Mouse (Mus musculus) forebrain, embryonic 13.5 days (tissue): ENCODE data around the gene Dcst1. TPM values are rescaled to one million over a fixed set of nuclear protein-coding genes. Genes with fewer than 3 reads are reported as not detected.

Experiments used
- ATAC-seq: fragments of 200-750 bp; cut with Nextera tagmentation; 2 replicates; pipeline ENCODE4 v1.8.0; 2017
- H3K27ac ChIP-seq: fragments of 300-500 bp; sonication (generic); 2 replicates; pipeline ENCODE4 v1.5.1; 2015; ENCODE audit warnings: inconsistent platforms, mild to moderate bottlenecking, moderate library complexity
- H3K27me3 ChIP-seq: fragments of 300-500 bp; sonication (generic); 2 replicates; pipeline ENCODE4 v1.6.1; 2015; ENCODE audit warnings: mild to moderate bottlenecking, inconsistent platforms
- H3K36me3 ChIP-seq: fragments of 300-500 bp; sonication (generic); 2 replicates; pipeline ENCODE4 v1.6.1; 2015; ENCODE audit warnings: mild to moderate bottlenecking, inconsistent platforms; ENCODE audit not compliant: poor library complexity, severe bottlenecking
- H3K4me1 ChIP-seq: fragments of 300-500 bp; sonication (generic); 2 replicates; pipeline ENCODE4 v1.6.1; 2015; ENCODE audit warnings: inconsistent platforms
- H3K4me2 ChIP-seq: fragments of 300-500 bp; sonication (generic); 2 replicates; pipeline ENCODE4 v1.6.1; 2015; ENCODE audit warnings: inconsistent platforms, mild to moderate bottlenecking, moderate library complexity
- H3K4me3 ChIP-seq: fragments of 300-500 bp; sonication (generic); 2 replicates; pipeline ENCODE4 v1.5.1; 2015; ENCODE audit warnings: mild to moderate bottlenecking, inconsistent platforms
- H3K9ac ChIP-seq: fragments of 300-500 bp; sonication (generic); 2 replicates; pipeline ENCODE4 v1.6.1; 2015; ENCODE audit warnings: mild to moderate bottlenecking, inconsistent platforms
- H3K9me3 ChIP-seq: fragments of 300-500 bp; sonication (generic); replicated peaks from 2 replicates; pipeline ENCODE4 v1.6.1; 2016; ENCODE audit warnings: inconsistent platforms
- WGBS: fragments of 180-500 bp; shearing (Covaris S2); methylation state at CpG from one replicate; pipeline ENCODE4 v1.1.7; 2015; 5-methylcytosine and 5-hydroxymethylcytosine counted together
- polyA plus RNA-seq: library from polyadenylated mRNA; unstranded; fragments of >200 nt; fragmentation: Nextera tagmentation; extraction: Ambion mirVana; gene quantifications from 2 replicates; pipeline ENCODE4 v1.2.1, GENCODE M21; 2015

Dcst1 gene
- polyA plus RNA-seq, 1 experiment from 2014 or later: 0.57 TPM

- Histone ChIP-seq H3K27me3 (no peaks in the 10 kb centered on the region), H3K9me3 (no peaks in the 10 kb centered on the region), H3K4me3 (peak overlapping the region; percentile 59), H3K4me1 (peaks cover 10% of the 10 kb centered on the region), H3K4me2 (peak overlapping the region; percentile 85), H3K36me3 (no peaks in the 10 kb centered on the region), H3K9ac (peak overlapping the region; percentile 78), H3K27ac (no peak overlapping the region)
- WGBS: under 1% methylated on average over 27 of the region's 29 CpGs
- ATAC-seq: peak; percentile 90
Measured at GRCm38 (mm10) chr3:89378394-89379067, 13.5 kb upstream of the Dcst1 start.

GRCm38 (mm10) chr3:89377831-89378230, 12.8 kb upstream of the Dcst1 start:
- no peaks in the 10 kb centered on the region for H3K9me3 ChIP-seq
- H3K27ac ChIP-seq: no peak overlapping the region
- peaks cover 10% of the 10 kb centered on the region for H3K4me1 ChIP-seq
- H3K27me3 ChIP-seq: no peaks in the 10 kb centered on the region
- ATAC-seq: no peak
- peak overlapping the region; percentile 85 for H3K4me2 ChIP-seq
- H3K4me3 ChIP-seq: no peak overlapping the region
- no peak overlapping the region for H3K9ac ChIP-seq
- H3K36me3 ChIP-seq: no peaks in the 10 kb centered on the region
- 78% methylated on average over 4 of the region's 4 CpGs for WGBS

GRCm38 (mm10) chr3:89373581-89374231, 8.7 kb upstream of the Dcst1 start:
- H3K4me2 ChIP-seq: no peak overlapping the region
- H3K27ac ChIP-seq: no peak overlapping the region
- H3K9ac ChIP-seq: no peak overlapping the region
- H3K4me1 ChIP-seq: peaks cover 6% of the 10 kb centered on the region
- H3K27me3 ChIP-seq: no peaks in the 10 kb centered on the region
- H3K36me3 ChIP-seq: no peaks in the 10 kb centered on the region
- H3K4me3 ChIP-seq: no peak overlapping the region
- H3K9me3 ChIP-seq: no peaks in the 10 kb centered on the region
- 50% methylated on average over 5 of the region's 5 CpGs for WGBS
- no peak for ATAC-seq

GRCm38 (mm10) chr3:89367338-89367737, 2.3 kb upstream of the Dcst1 start:
- Histone ChIP-seq H3K9ac (no peak overlapping the region), H3K4me2 (no peak overlapping the region), H3K27ac (no peak overlapping the region), H3K36me3 (no peaks in the 10 kb centered on the region), H3K4me1 (no peaks in the 10 kb centered on the region), H3K27me3 (0 out of 2 replicates have a peak, but pooled peaks cover 5% of the 10 kb centered on the region), H3K4me3 (no peak overlapping the region), H3K9me3 (no peaks in the 10 kb centered on the region)
- ATAC-seq: no peak
- 82% methylated on average over 11 of the region's 11 CpGs for WGBS

- no peak for ATAC-seq
- no peak overlapping the region for H3K4me2 ChIP-seq
- H3K27ac ChIP-seq: no peak overlapping the region
- 75% methylated on average over 20 of the region's 20 CpGs for WGBS
- H3K9ac ChIP-seq: no peak overlapping the region
- H3K4me1 ChIP-seq: no peaks in the 10 kb centered on the region
- 0 out of 2 replicates have a peak, but pooled peaks cover 5% of the 10 kb centered on the region for H3K27me3 ChIP-seq
- H3K4me3 ChIP-seq: no peak overlapping the region
- no peaks in the 10 kb centered on the region for H3K36me3 ChIP-seq
- no peaks in the 10 kb centered on the region for H3K9me3 ChIP-seq
Measured at GRCm38 (mm10) chr3:89365486-89366414, 697 bp upstream of the Dcst1 start.

GRCm38 (mm10) chr3:89364631-89365030, 422 bp downstream of the Dcst1 start:
- no peak for ATAC-seq
- Histone ChIP-seq H3K27ac (no peak overlapping the region), H3K9ac (0 out of 2 replicates have a peak overlapping the region, but pooled peaks have one; percentile 34), H3K4me3 (no peak overlapping the region), H3K27me3 (0 out of 2 replicates have a peak, but pooled peaks cover 5% of the 10 kb centered on the region), H3K36me3 (no peaks in the 10 kb centered on the region), H3K4me1 (no peaks in the 10 kb centered on the region), H3K9me3 (no peaks in the 10 kb centered on the region), H3K4me2 (no peak overlapping the region)
- 57% methylated on average over 8 of the region's 8 CpGs for WGBS

GRCm38 (mm10) chr3:89361675-89362074, 3.4 kb downstream of the Dcst1 start, which contains the start of gene Dcst2:
Dcst2 (plus strand) TSS chr3:89361975.
- no peak within 1 kb of the TSS for H3K4me3 ChIP-seq
- H3K9me3 ChIP-seq: no peaks in the 10 kb centered on the region
- H3K36me3 ChIP-seq: no peaks in the 10 kb centered on the region
- no peaks in the 10 kb centered on the region for H3K4me1 ChIP-seq
- H3K4me2 ChIP-seq: no peak within 1 kb of the TSS
- H3K27ac ChIP-seq: no peak within 1 kb of the TSS
- 0 out of 2 replicates have a peak, but pooled peaks cover 5% of the 10 kb centered on the region for H3K27me3 ChIP-seq
- no peak for ATAC-seq
- H3K9ac ChIP-seq: no peak within 1 kb of the TSS
- 83% methylated on average over 7 of the region's 7 CpGs for WGBS

- Histone ChIP-seq H3K27me3 (0 out of 2 replicates have a peak, but pooled peaks cover 11% of the 10 kb centered on the region), H3K4me2 (no peak overlapping the region), H3K4me1 (no peaks in the 10 kb centered on the region), H3K9ac (no peak overlapping the region), H3K36me3 (no peaks in the 10 kb centered on the region), H3K9me3 (no peaks in the 10 kb centered on the region), H3K27ac (no peak overlapping the region), H3K4me3 (no peak overlapping the region)
- ATAC-seq: no peak
- WGBS: 76% methylated on average over 3 of the region's 3 CpGs
Measured at GRCm38 (mm10) chr3:89360237-89360636, 4.8 kb downstream of the Dcst1 start.

- Histone ChIP-seq H3K27ac (no peak overlapping the region), H3K9ac (no peak overlapping the region), H3K4me3 (no peak overlapping the region), H3K9me3 (no peaks in the 10 kb centered on the region), H3K4me1 (0 out of 2 replicates have a peak, but pooled peaks cover 2% of the 10 kb centered on the region), H3K4me2 (no peak overlapping the region), H3K36me3 (no peaks in the 10 kb centered on the region), H3K27me3 (0 out of 2 replicates have a peak, but pooled peaks cover 9% of the 10 kb centered on the region)
- ATAC-seq: no peak
- WGBS: 80% methylated on average over 6 of the region's 6 CpGs
Measured at GRCm38 (mm10) chr3:89359630-89360029, 5.4 kb downstream of the Dcst1 start.

- WGBS: 75% methylated on average over 9 of the region's 9 CpGs
- 0 out of 2 replicates have a peak overlapping the region, but pooled peaks have one; percentile 31 for H3K9ac ChIP-seq
- H3K4me2 ChIP-seq: no peak overlapping the region
- no peaks in the 10 kb centered on the region for H3K36me3 ChIP-seq
- H3K4me3 ChIP-seq: no peak overlapping the region
- no peak for ATAC-seq
- H3K27me3 ChIP-seq: peaks cover 22% of the 10 kb centered on the region; the same call in 1 of the 2 replicates
- no peak overlapping the region for H3K27ac ChIP-seq
- H3K4me1 ChIP-seq: 0 out of 2 replicates have a peak, but pooled peaks cover 2% of the 10 kb centered on the region
- no peaks in the 10 kb centered on the region for H3K9me3 ChIP-seq
Measured at GRCm38 (mm10) chr3:89356029-89356428, 9.0 kb downstream of the Dcst1 start.

- no peak for ATAC-seq
- Histone ChIP-seq H3K36me3 (no peaks in the 10 kb centered on the region), H3K27ac (no peak overlapping the region), H3K9ac (no peak overlapping the region; the same call in 1 of the 2 replicates), H3K4me2 (no peak overlapping the region), H3K4me1 (peaks cover 6% of the 10 kb centered on the region; the same call in 1 of the 2 replicates), H3K27me3 (peaks cover 26% of the 10 kb centered on the region; the same call in 1 of the 2 replicates), H3K4me3 (no peak overlapping the region), H3K9me3 (no peaks in the 10 kb centered on the region)
- 85% methylated on average over 6 of the region's 6 CpGs for WGBS
Measured at GRCm38 (mm10) chr3:89355512-89355902, 9.5 kb downstream of the Dcst1 start.
